Mouse (Mus musculus) CH12.LX (cell line): ENCODE results near the gene Polm. TPM values are rescaled to one million over a fixed set of nuclear protein-coding genes. Genes with fewer than 3 reads are reported as not detected.

ENCODE experiments used
- DNase-seq: peaks from one replicate; pipeline ENCODE4 v3.0.0-alpha.2; 2013; ENCODE audit errors: extremely low read depth
- H3K27ac ChIP-seq: 2 replicates; pipeline ENCODE4 v1.5.1; 2012; ENCODE audit warnings: low read depth, mild to moderate bottlenecking, control low read depth, moderate library complexity; ENCODE audit not compliant: insufficient read depth
- H3K27me3 ChIP-seq: replicated peaks from 2 replicates; pipeline ENCODE3; 2012; ENCODE audit warnings: inconsistent platforms
- H3K36me3 ChIP-seq, 2 experiments: replicated peaks in 1 of 2; 2 replicates each; pipeline versions ENCODE3 to v1.6.1; 2012; ENCODE audit warnings: inconsistent platforms in 1 of 2, low read length in 1 of 2, mild to moderate bottlenecking in 1 of 2, mixed read lengths in 1 of 2, moderate library complexity in 1 of 2; ENCODE audit not compliant: control insufficient read depth in 1 of 2, insufficient read depth in 1 of 2
- H3K4me1 ChIP-seq, 2 experiments: 2 replicates each; pipeline ENCODE4 v1.6.1; 2012; ENCODE audit warnings: inconsistent platforms in 1 of 2, moderate library complexity in 1 of 2; ENCODE audit not compliant: insufficient read depth in 2 of 2, control insufficient read depth in 1 of 2
- H3K4me2 ChIP-seq: 2 replicates; pipeline ENCODE4 v1.6.1; 2012; ENCODE audit warnings: low read depth, mild to moderate bottlenecking, control low read depth; ENCODE audit not compliant: poor library complexity, insufficient read depth, severe bottlenecking
- H3K4me3 ChIP-seq, 3 experiments: fragments of 150-350 bp in 1 of 3; sonication (generic) in 1 of 3; replicated peaks in 1 of 3; 2 replicates each; pipeline versions ENCODE3 to v1.5.1; 2011 to 2012; ENCODE audit warnings: low read depth in 2 of 3, low read length in 2 of 3, mild to moderate bottlenecking in 2 of 3, moderate library complexity in 2 of 3, control low read depth in 1 of 3, improper control_type of control experiment in 1 of 3, inconsistent platforms in 1 of 3, mixed read lengths in 1 of 3; ENCODE audit not compliant: poor library complexity in 1 of 3
- H3K79me2 ChIP-seq: replicated peaks from 2 replicates; pipeline ENCODE4 v1.6.1; 2012; ENCODE audit warnings: mild to moderate bottlenecking, moderate library complexity; ENCODE audit not compliant: control insufficient read depth, poor library complexity, insufficient read depth, severe bottlenecking; ENCODE audit errors: extremely low read depth
- H3K9ac ChIP-seq: 2 replicates; pipeline ENCODE4 v1.6.1; 2012; ENCODE audit warnings: low read depth, mild to moderate bottlenecking, control low read depth, moderate library complexity; ENCODE audit not compliant: insufficient read depth
- H3K9me3 ChIP-seq: replicated peaks from 2 replicates; pipeline ENCODE3; 2012; ENCODE audit warnings: low read length, inconsistent platforms, mixed read lengths
- CHD1 ChIP-seq: IDR thresholded peaks from 2 replicates; pipeline ENCODE4 v1.6.1; 2012; ENCODE audit warnings: low read depth, low read length, improper control_type of control experiment, inconsistent platforms
- CHD2 ChIP-seq: IDR thresholded peaks from 2 replicates; pipeline ENCODE4 v1.6.1; 2011; ENCODE audit warnings: low read length, improper control_type of control experiment
- ETS1 ChIP-seq: conservative IDR thresholded peaks from 2 replicates; pipeline ENCODE4 v1.6.1; 2012; ENCODE audit warnings: low read depth, mild to moderate bottlenecking, inconsistent platforms, low read length, improper control_type of control experiment, moderate library complexity
- GABPA ChIP-seq: IDR thresholded peaks from 2 replicates; pipeline ENCODE4 v1.6.1; 2012; ENCODE audit warnings: low read depth, low read length, improper control_type of control experiment, inconsistent platforms; ENCODE audit not compliant: insufficient replicate concordance
- JUN ChIP-seq: IDR thresholded peaks from 2 replicates; pipeline ENCODE4 v1.6.1; 2011; ENCODE audit warnings: low read depth, mild to moderate bottlenecking, low read length, improper control_type of control experiment, moderate library complexity; ENCODE audit not compliant: insufficient read depth
- KAT2A ChIP-seq: IDR thresholded peaks from 2 replicates; pipeline ENCODE4 v1.6.1; 2012; ENCODE audit warnings: low read length, improper control_type of control experiment, inconsistent platforms; ENCODE audit not compliant: insufficient replicate concordance
- MAZ ChIP-seq: IDR thresholded peaks from 2 replicates; pipeline ENCODE4 v1.6.1; 2012; ENCODE audit warnings: low read depth, mild to moderate bottlenecking, inconsistent platforms, low read length, improper control_type of control experiment, moderate library complexity
- MEF2A ChIP-seq: IDR thresholded peaks from 2 replicates; pipeline ENCODE4 v1.6.1; 2014; ENCODE audit warnings: low read depth, mild to moderate bottlenecking, inconsistent platforms, low read length, improper control_type of control experiment, borderline replicate concordance
- NELFE ChIP-seq: IDR thresholded peaks from 2 replicates; pipeline ENCODE4 v1.6.1; 2011; ENCODE audit warnings: low read depth, low read length, improper control_type of control experiment
- NRF1 ChIP-seq: IDR thresholded peaks from 2 replicates; pipeline ENCODE4 v1.6.1; 2014; ENCODE audit warnings: low read depth, mild to moderate bottlenecking, inconsistent platforms, low read length, improper control_type of control experiment, moderate library complexity
- POLR2A ChIP-seq: IDR thresholded peaks from 2 replicates; pipeline ENCODE4 v1.6.1; 2011; ENCODE audit warnings: low read depth, mild to moderate bottlenecking, improper control_type of control experiment, low read length
- SMC3 ChIP-seq: IDR thresholded peaks from 2 replicates; pipeline ENCODE4 v1.6.1; 2011; ENCODE audit warnings: low read depth, low read length, improper control_type of control experiment
- TBP ChIP-seq: conservative IDR thresholded peaks from 2 replicates; pipeline ENCODE4 v1.6.1; 2011; ENCODE audit warnings: low read depth, low read length, improper control_type of control experiment
- USF1 ChIP-seq: IDR thresholded peaks from 2 replicates; pipeline ENCODE4 v1.6.1; 2014; ENCODE audit warnings: low read depth, mild to moderate bottlenecking, inconsistent platforms, low read length, improper control_type of control experiment
- ZKSCAN1 ChIP-seq: IDR thresholded peaks from 2 replicates; pipeline ENCODE4 v1.6.1; 2012; ENCODE audit warnings: low read depth, inconsistent platforms, low read length, improper control_type of control experiment, borderline replicate concordance
- ZMIZ1 ChIP-seq: IDR thresholded peaks from 2 replicates; pipeline ENCODE4 v1.6.1; 2012; ENCODE audit warnings: low read depth, mild to moderate bottlenecking, inconsistent platforms, low read length, improper control_type of control experiment
- ZNF384 ChIP-seq: IDR thresholded peaks from 2 replicates; pipeline ENCODE4 v1.6.1; 2012; ENCODE audit warnings: low read depth, low read length, improper control_type of control experiment, inconsistent platforms
- dilution Hi-C: fragments of 300-500 bp; cut with MboI; formaldehyde crosslinking; loops from 2 replicates; pipeline ENCODE4 v1.14.3; 2020; ENCODE audit warnings: low sequenced_read_pairs; ENCODE audit not compliant: extremely low pct_unique_long_range_greater_than_20kb, extremely low pct_ligation_motif_present
- in situ Hi-C: fragments of 300-500 bp; cut with MboI; formaldehyde crosslinking; loops from 3 replicates; pipeline ENCODE4 v1.14.3; 2019; ENCODE audit warnings: low sequenced_read_pairs, low pct_ligation_motif_present, low pct_unique_long_range_greater_than_20kb, mixed read lengths
- polyA plus RNA-seq: library from polyadenylated mRNA; unstranded; fragments of >175 nt; gene quantifications from 2 replicates; pipeline ENCODE4 v1.2.1, GENCODE M21; 2012; ENCODE audit warnings: low read depth; ENCODE audit not compliant: insufficient read length
- total RNA-seq, 2 experiments: library from RNA; depleted of rRNA; stranded (reverse); fragments of 300-350 nt in 1 of 2; fragments of >200 nt in 1 of 2; gene quantifications; 2 replicates each; pipeline ENCODE4 v1.2.3; 2012 to 2014

Polm gene
- total and polyA plus RNA-seq, 3 experiments: 1.9 to 9.7 (median 4.1) TPM

- TF ChIP-seq GABPA (no peak), ETS1 (no peak; the same call in 1 of the 2 replicates), JUN (no peak; the same call in 1 of the 2 replicates), ZMIZ1 (peak; percentile 97), NELFE (peak; percentile 98), TBP (peak; percentile 62; the same call in 1 of the 2 replicates), POLR2A (peak; percentile 100), CHD2 (peak; percentile 56), ZNF384 (no peak), MEF2A (no peak; the same call in 1 of the 2 replicates), NRF1 (peak; percentile 90)
Measured at GRCm38 (mm10) chr11:5877921-5878526, 40.2 kb upstream of the Polm start, which contains the start of gene Pold2 (continued).

GRCm38 (mm10) chr11:5877421-5877820, 39.6 kb upstream of the Polm start:
- H3K4me1 ChIP-seq: peaks cover 14 to 34% of the 10 kb centered on the region in 2 experiments
- H3K4me3 ChIP-seq: peak overlapping the region; percentile 65 to 79 (median 73)
- H3K27me3 ChIP-seq: no peaks in the 10 kb centered on the region
- in situ Hi-C loops (no loop called here), dilution Hi-C loops (no loop called here)
- peak overlapping the region; percentile 70 for H3K9ac ChIP-seq
- DNase-seq: no peak
- no peak overlapping the region for H3K27ac ChIP-seq
- H3K79me2 ChIP-seq: peaks cover 24% of the 10 kb centered on the region
- 0 out of 2 replicates have a peak, but pooled peaks have one; percentile 18 for TF ChIP-seq MAZ
- no peak for TF ChIP-seq ZMIZ1
- TF ChIP-seq CHD1: peak; percentile 85; the same call in 1 of the 2 replicates
- 0 out of 2 replicates have a peak, but pooled peaks have one; percentile 8 for TF ChIP-seq KAT2A
- no peak for TF ChIP-seq GABPA
- TF ChIP-seq USF1: no peak
- peaks cover 43 to 45% of the 10 kb centered on the region in 2 experiments for H3K36me3 ChIP-seq
- H3K4me2 ChIP-seq: peak overlapping the region; percentile 86
- H3K9me3 ChIP-seq: peaks cover 2% of the 10 kb centered on the region

- Histone ChIP-seq H3K4me1 (peaks cover 12 to 34% of the 10 kb centered on the region in 2 experiments), H3K27ac (no peak overlapping the region), H3K27me3 (no peaks in the 10 kb centered on the region), H3K4me3 (no peak overlapping the region), H3K4me2 (no peak overlapping the region)
- TF ChIP-seq SMC3: no peak
- TF ChIP-seq ZKSCAN1: no peak
- TF ChIP-seq, all 38 proteins: peak for 0
- no peak for DNase-seq
- Histone ChIP-seq H3K9ac (no peak overlapping the region), H3K79me2 (peaks cover 24% of the 10 kb centered on the region), H3K36me3 (peaks cover 76 to 87% of the 10 kb centered on the region in 2 experiments), H3K9me3 (no peaks in the 10 kb centered on the region)
- dilution Hi-C loops: no loop called here
- in situ Hi-C loops: no loop called here
Measured at GRCm38 (mm10) chr11:5873192-5873591, 35.4 kb upstream of the Polm start.
